Mouse (Mus musculus) ES-Bruce4 (cell line): ENCODE results near the gene Nadk2. TPM values are rescaled to one million over a fixed set of nuclear protein-coding genes. Genes with fewer than 3 reads are reported as not detected.

Experiments
- H3K27ac ChIP-seq: 2 replicates; pipeline ENCODE4 v1.5.1; 2012; ENCODE audit warnings: low read length, inconsistent platforms; ENCODE audit not compliant: insufficient read depth
- H3K27me3 ChIP-seq: 2 replicates; pipeline ENCODE4 v1.6.1; 2012; ENCODE audit warnings: mild to moderate bottlenecking, low read length, inconsistent platforms; ENCODE audit not compliant: control insufficient read depth, poor library complexity, insufficient read depth, severe bottlenecking
- H3K36me3 ChIP-seq: 2 replicates; pipeline ENCODE4 v1.6.1; 2012; ENCODE audit warnings: inconsistent platforms, mild to moderate bottlenecking, low read length, moderate library complexity; ENCODE audit not compliant: control insufficient read depth, poor library complexity, insufficient read depth, severe bottlenecking
- H3K4me1 ChIP-seq: one replicate; pipeline ENCODE4 v1.8.1; 2011; ENCODE audit warnings: low read length; ENCODE audit not compliant: control insufficient read depth, insufficient read depth
- H3K4me3 ChIP-seq: 2 replicates; pipeline ENCODE4 v1.5.1; 2011; ENCODE audit warnings: low read depth, mild to moderate bottlenecking, low read length
- H3K9ac ChIP-seq: 2 replicates; pipeline ENCODE4 v1.6.1; 2012; ENCODE audit warnings: low read depth, mild to moderate bottlenecking, inconsistent platforms; ENCODE audit not compliant: poor library complexity, severe bottlenecking
- H3K9me3 ChIP-seq: replicated peaks from 2 replicates; pipeline ENCODE4 v1.6.1; 2012; ENCODE audit warnings: mild to moderate bottlenecking, low read length, inconsistent platforms; ENCODE audit not compliant: control insufficient read depth, poor library complexity, insufficient read depth, severe bottlenecking
- CTCF ChIP-seq: IDR thresholded peaks from one replicate; pipeline ENCODE4 v1.8.1; 2011; ENCODE audit warnings: low read depth, low read length
- EP300 ChIP-seq: IDR thresholded peaks from 2 replicates; pipeline ENCODE4 v1.6.1; 2011; ENCODE audit warnings: low read depth, low read length; ENCODE audit not compliant: insufficient read depth
- POLR2A ChIP-seq: IDR thresholded peaks from one replicate; pipeline ENCODE4 v1.8.1; 2011; ENCODE audit warnings: low read length; ENCODE audit not compliant: insufficient read depth
- polyA plus RNA-seq: library from polyadenylated mRNA; stranded (reverse); fragments of >200 nt; gene quantifications from 2 replicates; pipeline ENCODE4 v1.2.4, GENCODE M21; 2011; ENCODE audit warnings: low read depth; ENCODE audit not compliant: missing spikeins, insufficient read depth, insufficient read length

The Nadk2 gene
- polyA plus RNA-seq, 1 experiment, result 83.2 TPM

DNA sequence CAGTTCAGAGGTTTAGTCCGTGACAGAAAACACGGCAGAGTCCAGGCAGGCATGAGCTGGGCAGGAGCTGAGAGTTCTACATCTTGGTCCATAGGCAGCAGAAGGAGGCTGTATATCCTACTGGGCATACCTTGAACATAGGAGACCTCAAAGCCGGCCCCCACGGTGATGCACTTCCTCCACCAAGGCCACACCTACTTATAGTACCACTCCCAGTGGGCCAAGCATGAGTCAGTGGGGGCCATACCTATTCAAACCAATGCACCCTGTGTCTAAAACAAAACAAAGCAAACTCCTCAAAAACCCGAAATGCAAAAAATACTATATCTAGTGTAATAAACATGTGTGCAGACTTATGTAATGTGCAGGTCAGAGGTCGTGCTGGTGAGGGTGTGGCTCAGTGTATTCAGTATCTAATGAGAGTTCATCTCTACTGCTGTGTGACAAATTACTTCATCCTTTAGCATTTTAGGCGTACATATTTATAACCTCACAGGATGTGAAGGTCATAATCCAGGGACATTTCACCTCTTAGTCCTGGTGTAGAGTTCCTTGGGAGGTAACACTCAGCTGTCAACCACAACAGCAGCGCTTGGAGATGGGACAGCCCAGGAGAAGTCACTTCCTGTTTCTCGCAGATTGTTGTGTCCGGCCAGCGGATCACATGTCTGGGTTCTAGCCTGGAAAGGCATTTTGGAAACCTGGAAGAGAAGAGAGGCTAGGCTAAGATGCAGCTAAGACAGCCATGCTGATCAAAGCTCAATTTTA is 22.7 kb downstream of the Nadk2 start:
- no peaks in the 10 kb centered on the region for H3K27me3 ChIP-seq
- 0 out of 2 replicates have a peak overlapping the region, but pooled peaks have one; percentile 2 for H3K27ac ChIP-seq
- no peaks in the 10 kb centered on the region for H3K4me1 ChIP-seq
- H3K4me3 ChIP-seq, result peak overlapping the region; percentile 21
- H3K9ac ChIP-seq, result no peak overlapping the region
- TF ChIP-seq CTCF, result no peak
- TF ChIP-seq EP300, result no peak
- no peak for TF ChIP-seq POLR2A
- peaks cover 7% of the 10 kb centered on the region for H3K36me3 ChIP-seq
- H3K9me3 ChIP-seq, result no peaks in the 10 kb centered on the region; the same call in 1 of the 2 replicates

DNA sequence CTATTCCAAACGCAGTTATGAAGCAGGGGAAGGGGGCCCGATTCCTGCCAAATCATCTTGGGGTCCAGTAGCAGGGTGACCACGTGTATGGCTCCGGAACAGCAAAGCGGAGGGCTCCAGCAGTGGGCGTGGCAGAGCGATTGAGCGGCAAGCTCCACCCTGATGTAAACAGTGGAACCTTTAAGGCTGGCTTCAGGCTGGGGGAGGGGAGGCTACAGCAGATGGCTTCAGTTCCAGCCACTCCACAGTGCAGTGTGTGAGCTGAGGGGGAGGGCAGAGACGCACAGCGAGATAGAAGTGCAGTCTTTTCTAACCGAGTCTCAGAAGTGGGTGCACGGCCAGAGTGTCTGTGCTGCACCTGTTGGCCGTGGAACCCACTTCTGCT is 23.3 kb downstream of the Nadk2 start:
- Histone ChIP-seq H3K36me3 (peaks cover 7% of the 10 kb centered on the region), H3K4me1 (no peaks in the 10 kb centered on the region), H3K9ac (no peak overlapping the region), H3K4me3 (peak overlapping the region; percentile 48), H3K27me3 (no peaks in the 10 kb centered on the region), H3K9me3 (no peaks in the 10 kb centered on the region; the same call in 1 of the 2 replicates), H3K27ac (peak overlapping the region; percentile 58)
- TF ChIP-seq CTCF (no peak), EP300 (peak; percentile 91)

- no peak for TF ChIP-seq POLR2A
- TF ChIP-seq CTCF, result no peak
- TF ChIP-seq EP300, result no peak
- Histone ChIP-seq H3K9ac (no peak overlapping the region), H3K27ac (no peak overlapping the region), H3K4me1 (no peaks in the 10 kb centered on the region), H3K36me3 (peaks cover 12% of the 10 kb centered on the region), H3K27me3 (no peaks in the 10 kb centered on the region), H3K9me3 (no peaks in the 10 kb centered on the region; the same call in 1 of the 2 replicates), H3K4me3 (no peak overlapping the region)
Measured at GRCm38 (mm10) chr15:9096865-9097264, 25.8 kb downstream of the Nadk2 start.

DNA sequence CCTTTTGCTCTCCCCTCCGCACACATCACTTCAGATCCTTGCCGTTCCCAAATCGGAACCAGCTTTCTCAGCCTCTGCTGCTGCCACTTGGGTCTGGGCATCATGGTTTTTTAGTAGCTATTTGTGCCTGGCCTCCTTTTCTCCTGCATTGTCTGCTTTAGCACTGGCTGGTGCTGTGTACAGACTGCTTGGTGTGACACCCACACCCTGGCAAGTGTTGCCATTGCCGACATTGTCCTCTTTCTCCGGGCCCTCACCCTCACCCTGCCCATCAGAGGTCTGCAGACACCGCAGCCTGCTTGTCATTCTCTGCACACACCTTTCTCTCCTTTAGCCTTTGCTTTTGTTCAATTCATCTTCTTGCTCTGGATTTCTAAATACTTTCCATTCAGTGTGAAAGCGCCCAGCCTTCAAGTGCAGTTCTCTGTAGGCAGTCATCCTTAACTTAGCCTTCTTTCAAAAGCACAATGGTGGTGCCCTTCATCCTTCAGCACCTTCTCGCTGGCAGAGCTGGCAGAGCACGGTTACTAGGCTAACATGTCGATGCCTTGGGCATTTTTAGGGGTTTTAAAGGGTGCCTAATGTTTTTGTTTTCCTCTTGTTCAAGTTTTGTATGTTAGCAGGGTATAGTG is 29.5 kb downstream of the Nadk2 start:
- Histone ChIP-seq H3K27me3 (no peaks in the 10 kb centered on the region), H3K27ac (no peak overlapping the region), H3K9me3 (no peaks in the 10 kb centered on the region), H3K4me1 (no peaks in the 10 kb centered on the region), H3K4me3 (no peak overlapping the region), H3K36me3 (peaks cover 26% of the 10 kb centered on the region), H3K9ac (no peak overlapping the region)
- TF ChIP-seq CTCF, result no peak

- H3K27ac ChIP-seq, result no peak overlapping the region
- no peaks in the 10 kb centered on the region for H3K9me3 ChIP-seq
- H3K4me3 ChIP-seq, result no peak overlapping the region
- TF ChIP-seq POLR2A (no peak), CTCF (no peak), EP300 (no peak)
- no peaks in the 10 kb centered on the region for H3K4me1 ChIP-seq
- no peak overlapping the region for H3K9ac ChIP-seq
- H3K36me3 ChIP-seq, result peaks cover 33% of the 10 kb centered on the region
- H3K27me3 ChIP-seq, result no peaks in the 10 kb centered on the region
Measured at GRCm38 (mm10) chr15:9106303-9107074, 35.4 kb downstream of the Nadk2 start.
